Mouse (Mus musculus) liver, postnatal 0 days (tissue): ENCODE measurements around the gene Ipo5. TPM values are rescaled to one million over a fixed set of nuclear protein-coding genes. Genes with fewer than 3 reads are reported as not detected.

Source experiments
- ATAC-seq: fragments of 200-750 bp; cut with Nextera tagmentation; 2 replicates; pipeline ENCODE4 v1.8.0; 2017; ENCODE audit warnings: mild to moderate bottlenecking, moderate library complexity
- DNase-seq: peaks from one replicate; pipeline ENCODE4 v3.0.0-alpha.2; 2016
- H3K27ac ChIP-seq: fragments of 300-500 bp; sonication (generic); 2 replicates; pipeline ENCODE4 v1.5.1; 2014; ENCODE audit warnings: antibody characterized with exemption, moderate library complexity, mild to moderate bottlenecking, low read depth
- H3K27me3 ChIP-seq: fragments of 300-500 bp; sonication (generic); 2 replicates; pipeline ENCODE4 v1.6.1; 2014; ENCODE audit warnings: low read length, control low read depth, mixed read lengths; ENCODE audit not compliant: insufficient read depth
- H3K36me3 ChIP-seq: fragments of 300-500 bp; sonication (generic); replicated peaks from 2 replicates; pipeline ENCODE4 v1.6.1; 2014; ENCODE audit warnings: mild to moderate bottlenecking, control low read depth, low read length, moderate library complexity, mixed read lengths; ENCODE audit not compliant: insufficient read depth
- H3K4me1 ChIP-seq: fragments of 300-500 bp; sonication (generic); 2 replicates; pipeline ENCODE4 v1.6.1; 2014; ENCODE audit warnings: antibody characterized with exemption, mild to moderate bottlenecking, control low read depth; ENCODE audit not compliant: insufficient read depth
- H3K4me2 ChIP-seq: fragments of 300-500 bp; sonication (generic); 2 replicates; pipeline ENCODE4 v1.6.1; 2014; ENCODE audit warnings: low read depth, mild to moderate bottlenecking, low read length, moderate library complexity, mixed read lengths
- H3K4me3 ChIP-seq: fragments of 300-500 bp; sonication (generic); 2 replicates; pipeline ENCODE4 v1.5.1; 2014; ENCODE audit warnings: low read depth, low read length
- H3K9ac ChIP-seq: fragments of 300-500 bp; sonication (generic); replicated peaks from 2 replicates; pipeline ENCODE4 v1.6.1; 2014; ENCODE audit warnings: mild to moderate bottlenecking, moderate library complexity
- H3K9me3 ChIP-seq: fragments of 300-500 bp; sonication (generic); 2 replicates; pipeline ENCODE4 v1.6.1; 2016; ENCODE audit warnings: mild to moderate bottlenecking, control low read depth, low read length, mixed read lengths
- CTCF ChIP-seq: sonication (generic); IDR thresholded peaks from 2 replicates; pipeline ENCODE4 v1.5.1; 2016; ENCODE audit warnings: antibody characterized with exemption, low read depth
- EP300 ChIP-seq: IDR thresholded peaks from 2 replicates; pipeline ENCODE4 v1.6.1; 2016; ENCODE audit warnings: antibody characterized with exemption, low read depth, mild to moderate bottlenecking
- WGBS: fragments of 180-500 bp; shearing (Covaris S2); extraction: QIAGEN DNeasy Blood & Tissue Kit; methylation state at CpG from one replicate; pipeline ENCODE4 v1.1.7; 2014; ENCODE audit not compliant: insufficient replicate concordance; 5-methylcytosine and 5-hydroxymethylcytosine counted together
- polyA plus RNA-seq: library from polyadenylated mRNA; unstranded; fragments of >200 nt; fragmentation: Nextera tagmentation; extraction: Ambion mirVana; gene quantifications from 2 replicates; pipeline ENCODE4 v1.2.1, GENCODE M21; 2015

The Ipo5 gene
- polyA plus RNA-seq, 1 experiment from 2014 or later = 17.3 TPM

DNA sequence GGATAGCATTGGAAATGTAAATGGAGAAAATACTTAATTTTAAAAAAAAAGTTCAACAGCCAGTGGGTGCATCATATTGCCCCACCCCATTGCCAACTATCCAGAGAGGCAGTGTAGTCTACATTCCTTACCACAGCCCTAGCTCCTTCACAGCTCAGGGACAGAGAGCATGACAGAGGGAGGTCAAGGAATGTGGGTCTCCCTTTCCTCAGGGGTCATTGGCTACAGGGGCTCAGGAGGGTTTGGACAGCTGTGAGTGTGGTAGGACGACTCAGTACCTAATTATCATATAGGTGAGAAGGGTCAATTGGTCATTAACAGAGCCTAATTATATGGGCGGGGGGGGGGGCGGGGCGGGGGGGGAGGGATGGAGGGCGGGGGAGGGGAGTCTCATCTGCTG is 30.4 kb upstream of the Ipo5 start:
- no peaks in the 10 kb centered on the region for H3K36me3 ChIP-seq
- no peak for DNase-seq
- H3K27ac ChIP-seq = no peak overlapping the region
- 0 out of 2 replicates have a peak, but pooled peaks cover 2% of the 10 kb centered on the region for H3K4me1 ChIP-seq
- no peak for ATAC-seq
- H3K9ac ChIP-seq = no peak overlapping the region
- no peaks in the 10 kb centered on the region for H3K27me3 ChIP-seq
- no peak overlapping the region for H3K4me3 ChIP-seq
- WGBS = 81% methylated on average over 1 of the region's 5 CpGs
- no peaks in the 10 kb centered on the region for H3K9me3 ChIP-seq
- no peak overlapping the region for H3K4me2 ChIP-seq
- TF ChIP-seq CTCF (no peak), EP300 (no peak)

DNA sequence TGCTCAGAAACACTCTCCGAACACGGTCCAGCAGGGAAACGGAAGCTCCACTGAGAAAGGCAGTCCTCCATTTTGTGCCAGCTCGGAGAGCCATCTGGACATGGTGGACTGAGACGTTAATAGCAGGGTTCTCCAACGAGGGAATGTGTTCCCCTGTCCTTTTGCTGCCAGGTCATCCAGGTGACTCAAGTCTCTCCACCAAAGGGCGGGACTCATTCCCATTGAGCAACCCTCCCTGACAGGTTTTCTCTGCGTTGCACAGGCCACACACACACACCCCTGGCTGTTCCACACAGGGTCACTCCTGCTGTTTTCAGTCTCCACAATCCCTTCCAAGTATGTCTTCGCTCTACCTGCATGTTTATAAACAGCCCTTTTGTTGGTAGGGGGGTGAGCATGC is 30.0 kb upstream of the Ipo5 start:
- WGBS = 83% methylated on average over 9 of the region's 9 CpGs
- no peaks in the 10 kb centered on the region for H3K9me3 ChIP-seq
- TF ChIP-seq CTCF = no peak
- no peak for TF ChIP-seq EP300
- H3K36me3 ChIP-seq = no peaks in the 10 kb centered on the region
- no peaks in the 10 kb centered on the region for H3K27me3 ChIP-seq
- DNase-seq (no peak), ATAC-seq (no peak)
- H3K9ac ChIP-seq = no peak overlapping the region
- 0 out of 2 replicates have a peak, but pooled peaks cover 2% of the 10 kb centered on the region for H3K4me1 ChIP-seq
- H3K4me2 ChIP-seq = no peak overlapping the region
- no peak overlapping the region for H3K4me3 ChIP-seq
- no peak overlapping the region for H3K27ac ChIP-seq

DNA sequence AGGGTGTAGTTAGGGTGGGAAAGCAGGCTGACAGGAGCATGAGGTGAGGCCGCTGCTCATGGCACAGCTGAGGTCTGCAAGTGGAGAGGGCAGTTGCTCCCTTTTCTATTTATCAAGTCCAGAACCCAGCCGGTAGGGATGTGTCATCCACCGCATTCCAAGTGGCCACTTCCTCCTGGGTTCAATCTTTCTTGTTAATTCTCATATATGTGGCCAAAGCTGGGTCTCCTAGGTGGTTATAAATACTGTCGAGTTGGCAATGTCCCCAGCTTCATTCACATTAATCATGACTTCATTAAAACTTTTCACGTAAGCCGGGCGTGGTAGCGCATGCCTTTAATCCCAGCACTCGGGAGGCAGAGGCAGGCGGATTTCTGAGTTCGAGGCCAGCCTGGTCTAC is 22.3 kb upstream of the Ipo5 start:
- WGBS = 78% methylated on average over 11 of the region's 11 CpGs
- Histone ChIP-seq H3K4me3 (no peak overlapping the region), H3K9ac (no peak overlapping the region), H3K9me3 (no peaks in the 10 kb centered on the region), H3K36me3 (no peaks in the 10 kb centered on the region), H3K4me1 (no peaks in the 10 kb centered on the region), H3K4me2 (no peak overlapping the region), H3K27ac (no peak overlapping the region), H3K27me3 (no peaks in the 10 kb centered on the region)
- no peak for ATAC-seq
- TF ChIP-seq EP300 = no peak
- TF ChIP-seq CTCF = no peak
- DNase-seq = no peak

DNA sequence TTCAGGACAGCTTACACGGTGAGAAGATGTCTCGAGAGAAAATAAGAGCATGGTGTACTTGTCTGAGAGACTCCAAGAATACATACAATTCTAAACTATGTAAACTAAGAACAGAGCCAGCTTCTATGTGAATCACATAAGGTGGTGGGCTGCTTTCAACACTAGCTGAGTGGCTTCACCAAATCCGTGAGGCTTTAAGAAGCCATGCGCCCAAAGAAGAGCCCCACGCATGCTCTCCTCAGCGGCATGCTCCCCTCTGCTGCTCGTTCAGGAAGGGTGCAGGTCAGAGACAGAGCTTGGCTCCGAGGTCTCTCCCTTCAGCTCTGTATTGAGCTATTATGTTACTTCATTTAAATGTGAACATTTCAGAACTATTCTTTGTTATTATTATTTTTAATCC is 18.7 kb upstream of the Ipo5 start:
- Histone ChIP-seq H3K9me3 (no peaks in the 10 kb centered on the region), H3K27ac (no peak overlapping the region), H3K4me3 (no peak overlapping the region), H3K36me3 (no peaks in the 10 kb centered on the region), H3K27me3 (no peaks in the 10 kb centered on the region), H3K4me1 (no peaks in the 10 kb centered on the region), H3K9ac (no peak overlapping the region), H3K4me2 (no peak overlapping the region)
- ATAC-seq = no peak
- DNase-seq = no peak
- WGBS = 68% methylated on average over 8 of the region's 8 CpGs
- TF ChIP-seq EP300 = no peak
- no peak for TF ChIP-seq CTCF

DNA sequence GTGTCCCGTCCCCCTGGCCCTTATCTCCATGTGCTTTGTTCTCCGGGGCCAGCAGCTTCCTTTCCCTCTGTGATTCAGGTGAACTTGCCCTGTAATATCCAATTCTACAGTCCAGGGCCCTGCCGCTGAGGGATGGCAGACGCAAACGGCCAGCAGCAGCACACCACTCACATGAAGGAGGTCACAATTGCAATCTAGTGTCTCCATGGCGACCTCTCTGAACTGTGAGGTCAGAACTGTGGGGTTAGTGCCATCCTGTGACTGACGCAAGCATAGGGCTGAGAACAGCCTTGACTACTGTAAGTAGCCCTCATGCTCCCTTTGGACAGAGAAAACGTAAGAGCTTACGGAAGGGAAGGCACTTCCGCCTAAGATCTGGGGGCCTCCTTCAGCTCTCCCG is 14.4 kb upstream of the Ipo5 start:
- Histone ChIP-seq H3K36me3 (no peaks in the 10 kb centered on the region), H3K4me3 (no peak overlapping the region), H3K4me1 (no peaks in the 10 kb centered on the region), H3K27me3 (no peaks in the 10 kb centered on the region), H3K4me2 (no peak overlapping the region), H3K9ac (no peak overlapping the region), H3K27ac (no peak overlapping the region), H3K9me3 (no peaks in the 10 kb centered on the region)
- ATAC-seq (no peak), DNase-seq (no peak)
- 74% methylated on average over 11 of the region's 11 CpGs for WGBS
- TF ChIP-seq CTCF (no peak), EP300 (no peak)

DNA sequence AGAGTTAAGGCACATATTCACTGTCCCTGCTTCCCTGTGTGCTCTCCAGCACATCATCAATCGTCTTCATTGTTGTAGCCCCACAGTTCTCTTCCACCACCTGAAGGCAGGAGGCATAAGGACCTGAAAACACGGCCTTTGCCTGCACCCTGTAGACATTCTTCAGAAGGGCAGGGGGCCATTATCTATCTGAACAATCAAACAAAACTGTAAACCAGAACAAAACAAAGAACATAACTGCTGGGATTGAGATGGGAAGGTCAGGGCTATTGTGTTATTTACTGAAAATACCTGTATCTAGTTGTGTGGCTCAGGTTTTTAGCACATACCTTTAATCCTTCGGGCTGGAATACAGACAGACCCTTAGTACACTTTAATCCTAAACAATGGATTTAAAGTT is 12.1 kb upstream of the Ipo5 start:
- DNase-seq (no peak), ATAC-seq (no peak)
- Histone ChIP-seq H3K9ac (no peak overlapping the region), H3K4me2 (no peak overlapping the region), H3K4me1 (no peaks in the 10 kb centered on the region), H3K4me3 (no peak overlapping the region), H3K9me3 (no peaks in the 10 kb centered on the region), H3K27me3 (no peaks in the 10 kb centered on the region), H3K27ac (no peak overlapping the region), H3K36me3 (no peaks in the 10 kb centered on the region)
- no peak for TF ChIP-seq CTCF
- WGBS = 75% methylated on average over 3 of the region's 3 CpGs

DNA sequence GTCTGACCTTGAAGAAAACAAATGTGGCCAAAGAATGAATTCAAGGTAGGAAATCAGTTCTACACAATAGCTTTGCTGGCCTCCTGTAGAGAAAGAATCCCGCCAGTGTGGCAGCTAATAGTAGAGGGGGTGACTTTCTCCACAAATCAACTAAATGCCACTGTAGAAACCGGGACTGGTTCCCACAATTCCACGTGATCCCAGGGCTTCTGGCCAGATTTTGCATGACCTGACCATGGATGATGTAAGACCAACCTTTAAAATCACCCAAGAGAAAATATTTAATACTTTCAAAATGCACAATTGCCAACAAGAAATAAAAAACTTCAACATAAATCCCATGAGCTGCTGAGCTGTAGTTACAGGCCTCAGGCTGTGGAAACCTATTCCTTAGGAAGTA is 1.6 kb upstream of the Ipo5 start:
- H3K27ac ChIP-seq = no peak overlapping the region
- DNase-seq (peak; percentile 29), ATAC-seq (no peak)
- no peak overlapping the region for H3K4me3 ChIP-seq
- peaks cover 13% of the 10 kb centered on the region; the same call in 1 of the 2 replicates for H3K4me1 ChIP-seq
- TF ChIP-seq EP300 = no peak
- no peak for TF ChIP-seq CTCF
- no peak overlapping the region for H3K9ac ChIP-seq
- 77% methylated on average over 3 of the region's 3 CpGs for WGBS
- no peaks in the 10 kb centered on the region for H3K27me3 ChIP-seq
- no peak overlapping the region for H3K4me2 ChIP-seq
- H3K36me3 ChIP-seq = no peaks in the 10 kb centered on the region
- H3K9me3 ChIP-seq = no peaks in the 10 kb centered on the region
